In the genomic region with DNA sequence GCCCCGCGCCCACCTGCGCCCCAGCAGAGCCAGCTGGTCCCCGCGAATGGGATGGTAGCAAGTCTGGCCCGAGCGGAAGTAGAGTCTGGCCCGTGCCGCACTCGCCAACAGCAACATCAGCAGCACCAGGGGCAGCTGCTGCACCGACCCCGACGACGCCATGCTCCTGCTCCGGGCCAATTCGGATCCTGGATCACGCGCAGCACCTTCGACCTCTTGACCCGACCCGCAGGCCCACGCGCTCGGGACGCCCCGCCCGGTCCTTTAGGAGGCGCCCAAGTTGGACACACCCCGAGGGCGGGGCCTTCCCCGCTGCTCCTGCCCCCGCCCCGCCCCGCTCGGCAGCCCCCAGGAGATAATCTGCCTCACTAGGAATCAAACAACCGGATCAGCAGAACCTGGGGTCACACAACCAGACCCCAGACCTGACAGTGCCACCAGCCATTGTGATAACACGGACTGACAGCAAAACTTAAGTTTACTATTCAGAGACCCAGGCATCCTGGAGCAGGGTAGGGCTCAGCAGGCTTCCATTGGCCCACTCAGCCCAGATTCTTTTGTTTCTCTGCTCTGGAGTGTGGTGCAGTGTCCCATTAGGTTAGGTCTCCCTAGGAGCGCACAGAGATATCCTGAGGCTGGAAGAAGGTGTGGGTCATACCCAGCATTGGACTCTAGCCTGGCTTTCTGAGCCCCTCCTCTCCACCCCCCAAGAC, we compare ENCODE assay signal across 8 mouse cellular contexts. TPM values are rescaled to one million over a fixed set of nuclear protein-coding genes. Genes with fewer than 3 reads are reported as not detected.
A peak's percentile ranks its signal among the peaks of the same experiment; 100 is the strongest.
DNase-seq lines count a peak whose midpoint lies in the region; ATAC-seq lines count a peak whose summit lies in the region.

Gene Ctsz (minus strand): TSS at position 303 of the 713 bp plus-strand sequence.

- peaks cover 5% of the 10 kb centered on the region; the same call in 1 of the 2 replicates for H3K27me3 ChIP-seq in hindbrain, embryonic 12.5 days

- peak within 1 kb of the TSS; percentile 65 for H3K9ac ChIP-seq in hindbrain, embryonic 12.5 days

- H3K36me3 ChIP-seq in hindbrain, embryonic 12.5 days, result peaks cover 7% of the 10 kb centered on the region; the same call in 1 of the 2 replicates

- peaks cover 25% of the 10 kb centered on the region for H3K4me1 ChIP-seq in hindbrain, embryonic 12.5 days

- WGBS in hindbrain, embryonic 12.5 days, result under 1% methylated on average over 38 of the region's 38 CpGs

- H3K4me3 ChIP-seq in hindbrain, embryonic 12.5 days, result peak within 1 kb of the TSS; percentile 51

- no peaks in the 10 kb centered on the region for H3K9me3 ChIP-seq in hindbrain, embryonic 12.5 days (replicated peaks)

- H3K4me2 ChIP-seq in hindbrain, embryonic 12.5 days (replicated peaks), result peak within 1 kb of the TSS; percentile 75

- ATAC-seq in hindbrain, embryonic 12.5 days (ENCODE audit: low FRiP score), result peak; percentile 81

- DNase-seq in Muller cell, postnatal 12 days (ENCODE audit: inconsistent ontology term), result peak; percentile 73
- peak; percentile 58 for DNase-seq in cerebellum, adult 9-10 months
- peak; percentile 35 to 46 for DNase-seq in frontal cortex, postnatal 10 days (ENCODE audit: low spot score in 2 of 2)
- DNase-seq in layer of hippocampus, postnatal 25 days (ENCODE audit: extremely low spot score in 1 of 2, low spot score in 1 of 2), result peak; percentile 29 to 32
- peak; percentile 76 for DNase-seq in lung, postnatal 14 days
- peak; percentile 56 for DNase-seq in ovary, postnatal 14 days (ENCODE audit: low spot score)
- peak; percentile 74 to 75 for DNase-seq in thymus, postnatal 36 days

- 0 out of 2 replicates have a peak within 1 kb of the TSS, but pooled peaks have one; percentile 55 for H3K27ac ChIP-seq in hindbrain, embryonic 12.5 days

RNA-seq across cellular contexts. Expression of gene Ctsz, which starts in this region (rescaled TPM):
- 88.4 and 88.8 TPM in 2 replicates for polyA plus RNA-seq in hindbrain, embryonic 12.5 days (2016; fragmentation: Nextera tagmentation; extraction: Ambion mirVana)
- total RNA-seq in layer of hippocampus, postnatal 25 days (2021), result 10 to 100 TPM; 29.4 to 31.0 TPM

Comparison
In these comparisons a context has a peak if more than half of its experiments do, and no peak if none do; other contexts are left out.
1. Peak in every context shown above with its lines: DNase-seq, ATAC-seq, H3K4me3 ChIP-seq and H3K27ac ChIP-seq.